Mouse (Mus musculus) bone marrow, adult 2 months (tissue): Measurements from ENCODE around the gene Armc6. TPM values are rescaled to one million over a fixed set of nuclear protein-coding genes. Genes with fewer than 3 reads are reported as not detected.

Experiments
- H3K27ac ChIP-seq: fragments of 200-500 bp; 2 replicates; pipeline ENCODE4 v1.5.1; 2012; ENCODE audit warnings: low read depth, mild to moderate bottlenecking, control low read depth, inconsistent platforms, low read length; ENCODE audit not compliant: control insufficient read depth, poor library complexity, insufficient read depth
- H3K4me1 ChIP-seq: fragments of 200-500 bp; 2 replicates; pipeline ENCODE4 v1.6.1; 2011; ENCODE audit warnings: low read length; ENCODE audit not compliant: control insufficient read depth, insufficient read depth
- H3K4me3 ChIP-seq: fragments of 200-500 bp; replicated peaks from 2 replicates; pipeline ENCODE3; 2011; ENCODE audit warnings: mild to moderate bottlenecking, low read depth, low read length, control low read depth; ENCODE audit not compliant: control insufficient read depth
- CTCF ChIP-seq: fragments of 200-500 bp; IDR thresholded peaks from 2 replicates; pipeline ENCODE4 v1.5.1; 2011; ENCODE audit warnings: low read length, control low read depth; ENCODE audit not compliant: control insufficient read depth, insufficient read depth
- POLR2A ChIP-seq: fragments of 200-500 bp; IDR thresholded peaks from 2 replicates; pipeline ENCODE4 v1.6.1; 2011; ENCODE audit warnings: low read depth, mild to moderate bottlenecking, control low read depth, low read length, borderline replicate concordance; ENCODE audit not compliant: control insufficient read depth
- WGBS: fragments of 180-500 bp; shearing (Covaris S2); methylation state at CpG from one replicate; pipeline ENCODE4 v1.1.7; 2018; 5-methylcytosine and 5-hydroxymethylcytosine counted together
- polyA plus RNA-seq: library from polyadenylated mRNA; stranded (reverse); fragments of >200 nt; gene quantifications from 2 replicates; pipeline ENCODE4 v1.2.4, GENCODE M21; 2011; ENCODE audit warnings: low replicate concordance; ENCODE audit not compliant: missing spikeins, insufficient read depth, insufficient read length

Gene Armc6
- polyA plus RNA-seq = 2.9 and 9.8 TPM in 2 replicates

- TF ChIP-seq POLR2A (peak; percentile 81; the same call in 1 of the 2 replicates), CTCF (no peak)
- Histone ChIP-seq H3K4me1 (no peaks in the 10 kb centered on the region; the same call in 1 of the 2 replicates), H3K27ac (peak within 1 kb of the TSS; percentile 94), H3K4me3 (peak within 1 kb of the TSS; percentile 94)
- under 1% methylated on average over 66 of the region's 67 CpGs for WGBS
Observed at GRCm38 (mm10) chr8:70234080-70234780, at the start of gene Armc6, which contains the start of gene Sugp2. Armc6 (minus strand) TSS chr8:70234466. Sugp2 (plus strand) TSS chr8:70234226.

DNA sequence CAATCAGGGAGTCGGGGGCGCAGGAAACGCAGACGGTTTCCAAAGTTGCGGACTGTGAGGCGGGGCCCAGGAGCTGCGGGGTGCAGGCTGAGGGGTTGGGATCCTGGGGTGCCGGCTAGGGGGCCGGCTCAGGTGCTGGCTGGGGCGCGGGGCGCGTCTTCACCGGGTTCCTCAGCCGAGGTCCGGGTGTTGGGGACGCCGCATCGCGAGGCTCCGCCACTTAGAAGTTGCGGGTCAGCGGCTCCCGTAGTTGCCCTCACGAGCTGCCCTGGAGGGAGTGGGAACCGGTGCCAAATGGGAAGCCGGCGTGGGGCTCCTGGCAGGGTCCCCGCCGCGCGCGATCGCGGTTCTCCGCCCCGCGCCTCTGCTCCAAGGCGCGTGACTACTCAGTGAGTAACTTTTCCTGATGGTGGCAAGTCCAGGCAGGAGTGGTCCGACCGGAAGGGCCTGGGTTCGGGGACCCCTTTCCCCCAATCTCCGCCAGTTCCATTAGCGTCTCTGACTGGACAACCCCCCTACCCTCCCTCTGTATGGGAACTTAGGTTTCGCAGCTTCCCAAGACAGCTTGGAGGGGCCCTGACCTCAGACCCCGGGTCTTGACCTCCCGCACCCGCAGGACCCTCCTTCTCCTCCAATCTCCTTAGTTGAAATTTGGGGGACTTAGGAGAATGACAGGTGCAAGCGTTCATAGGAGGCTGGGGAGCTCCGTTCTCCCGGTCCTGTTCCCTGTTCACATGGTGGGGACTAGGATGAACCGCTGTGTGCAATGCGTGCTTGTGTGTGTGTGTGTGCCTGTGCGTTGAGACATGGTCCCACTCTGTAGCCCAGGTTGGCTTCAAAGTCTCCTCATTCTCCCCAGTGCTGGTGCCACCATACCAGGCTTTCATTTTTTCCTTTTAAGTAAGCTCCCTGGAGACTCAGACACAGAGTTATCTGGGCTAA is 49.1 kb upstream of the Armc6 start:
- WGBS = under 1% methylated on average over 55 of the region's 55 CpGs
- peak overlapping the region; percentile 30; the same call in 1 of the 2 replicates for H3K27ac ChIP-seq
- peak overlapping the region; percentile 81 for H3K4me3 ChIP-seq
- H3K4me1 ChIP-seq = no peaks in the 10 kb centered on the region; the same call in none of the 2 replicates
- TF ChIP-seq POLR2A (0 out of 2 replicates have a peak, but pooled peaks have one; percentile 23), CTCF (no peak)

DNA sequence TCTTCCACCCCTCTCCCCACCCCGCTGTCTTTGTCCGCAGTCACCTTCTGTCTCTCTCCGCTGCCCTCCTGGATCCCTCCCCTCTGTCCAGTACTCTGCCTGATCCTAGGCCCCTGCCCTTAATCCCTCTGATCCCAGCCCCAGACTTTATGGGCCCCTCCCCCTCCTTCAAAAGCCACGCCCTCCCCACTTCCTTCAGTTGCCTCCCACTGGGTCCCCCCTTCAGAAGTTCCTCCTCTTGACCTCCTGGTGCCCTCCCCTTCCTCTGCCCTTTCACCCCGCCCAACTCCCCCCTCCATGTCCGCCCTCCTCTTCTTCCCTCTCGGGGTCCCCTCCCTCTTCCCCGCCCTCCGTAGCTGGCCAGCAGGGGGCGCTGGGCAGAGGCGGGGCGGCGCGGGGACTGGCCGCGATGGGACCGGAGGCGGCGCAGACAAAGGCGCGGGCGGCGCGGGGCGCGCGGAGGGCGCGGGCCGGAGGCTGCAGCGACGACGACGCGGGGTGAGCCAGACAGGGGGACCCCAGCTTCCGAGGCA is 48.4 kb upstream of the Armc6 start, which contains the start of gene Homer3:
Gene Homer3 (plus strand): TSS at position 225 of the 533 bp plus-strand sequence.
- H3K4me3 ChIP-seq = peak within 1 kb of the TSS; percentile 81
- WGBS = 3% methylated on average over 36 of the region's 36 CpGs
- no peaks in the 10 kb centered on the region; the same call in none of the 2 replicates for H3K4me1 ChIP-seq
- H3K27ac ChIP-seq = peak within 1 kb of the TSS; percentile 30; the same call in 1 of the 2 replicates
- TF ChIP-seq POLR2A (peak; percentile 24; the same call in 1 of the 2 replicates), CTCF (peak; percentile 68; the same call in 1 of the 2 replicates)

- TF ChIP-seq CTCF = no peak
- TF ChIP-seq POLR2A = no peak
- H3K4me3 ChIP-seq = no peak overlapping the region
- WGBS = 82% methylated on average over 3 of the region's 3 CpGs
- H3K27ac ChIP-seq = no peak overlapping the region
- H3K4me1 ChIP-seq = peaks cover 3% of the 10 kb centered on the region
Observed at GRCm38 (mm10) chr8:70281001-70281400, 46.7 kb upstream of the Armc6 start.

GRCm38 (mm10) chr8:70279266-70279665 is 45.0 kb upstream of the Armc6 start:
- peaks cover 3% of the 10 kb centered on the region for H3K4me1 ChIP-seq
- 24% methylated on average over 8 of the region's 8 CpGs for WGBS
- no peak overlapping the region for H3K4me3 ChIP-seq
- H3K27ac ChIP-seq = no peak overlapping the region
- TF ChIP-seq POLR2A (no peak), CTCF (no peak)

DNA sequence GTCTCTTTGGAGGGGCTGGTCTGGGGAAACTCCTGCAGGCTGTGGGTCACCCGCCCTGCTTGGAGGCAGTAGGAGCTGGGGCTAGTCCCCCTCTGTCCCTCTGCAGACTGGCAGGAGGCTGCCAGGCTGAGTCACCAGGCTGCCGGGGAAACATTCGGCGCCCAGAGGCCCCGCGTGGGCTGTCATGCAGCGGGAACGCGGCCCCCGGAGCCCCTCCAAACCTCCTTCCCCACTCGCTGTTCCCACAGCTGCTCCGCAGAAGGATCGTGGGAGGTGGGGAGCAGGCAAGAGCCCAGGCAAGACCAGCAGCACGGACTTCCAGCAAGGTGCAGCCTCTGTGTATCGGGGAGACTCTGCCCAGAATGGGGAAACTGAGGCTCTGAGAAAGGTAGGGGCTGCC is 43.9 kb upstream of the Armc6 start:
- Histone ChIP-seq H3K4me3 (no peak overlapping the region), H3K27ac (no peak overlapping the region), H3K4me1 (peaks cover 5% of the 10 kb centered on the region)
- WGBS = 6% methylated on average over 15 of the region's 15 CpGs
- no peak for TF ChIP-seq POLR2A
- no peak for TF ChIP-seq CTCF

DNA sequence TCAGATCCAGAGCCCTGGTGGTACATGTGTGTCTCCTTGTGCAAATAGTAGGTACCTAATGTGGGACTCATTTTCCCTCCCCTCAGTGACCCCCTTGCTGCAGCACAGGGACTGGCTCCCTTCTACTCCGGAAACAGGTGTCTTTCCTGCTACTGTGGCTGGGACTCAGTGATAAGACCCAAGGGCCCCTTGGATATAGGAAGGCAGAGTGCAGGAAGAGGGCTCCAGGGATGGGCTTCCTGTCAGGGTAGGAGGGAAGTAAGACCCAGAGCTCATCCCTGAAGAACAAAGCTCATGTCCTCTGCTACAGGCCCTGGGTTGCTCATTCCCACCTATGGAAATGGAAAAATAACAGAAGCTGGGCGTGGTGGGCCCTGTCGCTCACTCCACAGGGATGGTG is 42.2 kb upstream of the Armc6 start:
- Histone ChIP-seq H3K27ac (no peak overlapping the region), H3K4me1 (peaks cover 5% of the 10 kb centered on the region; the same call in 1 of the 2 replicates), H3K4me3 (no peak overlapping the region)
- 49% methylated on average over 3 of the region's 3 CpGs for WGBS
- TF ChIP-seq POLR2A = no peak
- no peak for TF ChIP-seq CTCF
